Mouse (Mus musculus): ENCODE data around the gene Gpr19. TPM values are rescaled to one million over a fixed set of nuclear protein-coding genes. Genes with fewer than 3 reads are reported as not detected.
A peak's percentile ranks its signal among the peaks of the same experiment; 100 is the strongest.

Gpr19 gene
- total RNA-seq, 2 experiments from 2014 or later, result 27.1 to 27.2 TPM

DNA sequence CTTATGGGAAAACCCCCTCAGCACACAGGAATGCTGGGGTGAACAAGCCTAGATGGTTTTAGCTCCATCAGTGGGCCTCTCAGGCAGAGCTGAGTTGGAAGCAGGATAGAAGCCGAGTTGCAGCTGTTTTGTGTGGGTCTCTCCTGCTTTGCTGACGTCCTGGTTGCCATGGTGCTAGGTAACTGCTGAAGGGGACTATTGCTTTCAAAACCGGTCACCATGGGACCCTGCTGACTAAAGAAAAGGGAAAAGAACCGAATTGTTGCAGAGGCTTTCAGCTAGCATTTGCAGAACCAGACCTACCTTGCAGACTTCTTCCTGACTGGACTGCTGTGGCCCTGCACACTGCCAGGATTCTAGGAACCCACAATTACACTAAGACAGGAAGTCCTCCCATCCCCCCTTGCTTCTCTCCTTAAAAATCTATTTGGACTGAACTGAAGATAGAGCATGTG, 9.8 kb downstream of the Gpr19 start:
- DNase-seq (ENCODE audit: low spot score in 2 of 2), result peak; percentile 60 to 62

GRCm38 (mm10) chr6:134887711-134888449, 10.5 kb downstream of the Gpr19 start:
- peak; percentile 79 to 83 for DNase-seq (ENCODE audit: low spot score in 2 of 2)

DNA sequence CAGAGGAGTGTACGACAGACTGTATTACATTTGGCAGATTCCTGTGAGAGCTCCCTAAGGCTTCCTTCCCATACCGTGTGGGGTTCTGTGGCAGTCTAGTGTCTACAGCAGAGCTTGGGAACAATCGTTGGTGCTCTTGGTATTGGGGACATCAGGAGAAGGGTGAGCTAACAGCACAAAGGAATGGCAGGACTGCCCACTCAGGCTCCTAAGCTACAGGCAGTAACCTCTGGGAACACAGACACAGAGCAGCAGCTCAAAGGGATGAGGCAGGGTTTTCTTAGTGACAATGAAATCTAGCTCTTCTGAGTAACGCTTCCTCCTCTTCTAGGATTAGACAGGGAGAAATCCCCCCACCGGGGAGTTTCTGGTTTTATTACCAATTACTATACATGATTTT, 11.4 kb downstream of the Gpr19 start:
- DNase-seq (ENCODE audit: low spot score in 2 of 2), result peak; percentile 32 to 50

GRCm38 (mm10) chr6:134886475-134886874, 11.9 kb downstream of the Gpr19 start:
- no peak for DNase-seq (ENCODE audit: low spot score in 2 of 2)

DNA sequence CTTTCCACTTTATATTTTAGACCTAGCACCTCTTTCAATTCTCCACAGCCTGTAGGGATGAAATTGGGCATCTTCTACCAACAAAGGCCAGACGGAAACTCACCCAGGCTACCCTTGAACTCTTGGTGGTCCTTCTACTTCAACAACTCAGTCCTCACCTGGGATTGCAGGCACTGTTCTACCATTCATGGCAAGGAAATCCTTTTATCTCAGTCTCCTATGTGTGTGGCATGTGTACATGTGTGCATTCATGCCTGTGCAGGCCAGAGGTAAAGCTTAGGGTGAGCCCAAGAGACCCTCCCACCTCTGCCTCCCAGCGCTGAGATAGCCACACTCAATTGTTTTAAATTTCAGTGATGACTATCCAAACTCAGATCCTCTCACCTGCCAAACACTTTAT, 12.9 kb downstream of the Gpr19 start:
- no peak for DNase-seq (ENCODE audit: low spot score in 2 of 2)

DNA sequence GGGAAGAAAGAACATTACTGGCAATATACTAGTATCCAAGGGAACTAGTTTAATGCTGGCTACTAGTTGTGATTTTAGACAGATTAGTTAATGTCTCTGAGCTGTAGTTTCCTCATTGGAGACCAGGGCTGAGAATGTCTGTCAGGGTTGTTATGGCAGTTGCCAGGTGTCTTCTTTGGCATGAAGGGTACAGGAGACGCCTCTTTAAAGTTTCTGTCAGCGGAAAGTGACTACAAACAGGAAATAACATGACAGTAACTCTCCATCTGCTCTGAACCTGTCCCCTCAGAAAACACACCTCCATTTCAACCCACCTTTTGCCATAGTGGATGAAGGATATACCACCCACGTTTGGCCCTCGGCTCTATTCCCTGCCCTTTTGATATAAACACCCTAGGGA, 14.7 kb downstream of the Gpr19 start:
- DNase-seq (ENCODE audit: low spot score in 2 of 2), result no peak

GRCm38 (mm10) chr6:134880046-134880445, 18.3 kb downstream of the Gpr19 start:
- DNase-seq (ENCODE audit: low spot score in 2 of 2), result no peak

GRCm38 (mm10) chr6:134879556-134879955, 18.8 kb downstream of the Gpr19 start:
- no peak for DNase-seq (ENCODE audit: low spot score in 2 of 2)

DNA sequence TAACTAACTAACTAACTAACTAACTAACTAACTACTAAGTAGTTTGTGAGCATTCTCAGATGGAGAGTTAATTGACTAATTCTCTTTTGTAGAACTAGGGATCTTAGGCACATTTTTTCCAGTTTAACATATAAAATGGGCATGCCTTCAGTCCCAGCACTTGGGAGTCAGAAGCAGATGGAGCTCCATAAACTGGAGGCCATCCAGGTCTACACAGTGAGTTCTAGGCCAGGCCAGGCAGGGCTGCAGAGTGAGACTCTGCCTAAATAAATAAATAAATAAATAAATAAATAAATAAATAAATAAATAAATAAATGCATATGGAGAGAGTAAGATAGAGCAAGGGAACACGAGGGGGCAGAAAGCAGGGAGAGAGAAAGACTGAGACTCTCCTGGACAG, 20.5 kb downstream of the Gpr19 start:
- no peak for DNase-seq (ENCODE audit: low spot score in 2 of 2)

DNA sequence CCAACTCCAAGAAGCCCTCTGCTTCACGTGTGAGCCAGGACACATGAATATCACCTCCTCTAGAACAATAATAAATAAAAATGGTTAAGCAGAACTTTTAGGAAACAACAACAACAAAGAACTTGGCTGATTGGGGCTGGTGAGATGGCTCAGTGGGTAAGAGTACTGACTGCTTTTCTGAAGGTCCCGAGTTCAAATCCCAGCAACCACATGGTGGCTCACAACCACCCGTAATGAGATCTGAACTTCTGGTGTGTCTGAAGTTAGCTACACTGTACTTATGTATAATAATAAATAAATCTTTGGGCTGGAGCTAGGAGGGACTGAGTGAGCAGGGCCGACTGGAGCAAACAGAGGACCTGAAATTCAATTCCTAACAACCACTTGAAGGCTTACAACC, 21.1 kb downstream of the Gpr19 start:
- DNase-seq (ENCODE audit: low spot score in 2 of 2), result no peak

DNA sequence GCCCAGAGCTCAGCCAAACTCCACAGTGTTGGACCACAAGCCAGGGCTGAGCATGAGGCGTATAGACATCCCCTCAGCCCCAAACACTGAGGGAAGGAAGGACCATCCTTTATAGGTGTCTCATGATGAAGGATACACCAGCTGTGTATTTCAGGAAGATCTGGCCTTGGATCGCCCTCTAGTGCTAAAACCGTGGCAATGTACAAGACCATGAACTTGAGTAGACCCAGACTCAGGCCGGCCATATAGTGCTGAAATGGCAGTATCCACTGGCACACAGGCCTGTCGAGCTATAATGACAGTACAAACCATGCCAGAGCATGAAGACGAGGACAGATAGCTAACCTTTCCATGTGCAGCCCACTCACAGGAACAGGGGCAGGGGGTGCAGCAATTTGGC, 21.6 kb downstream of the Gpr19 start:
- DNase-seq (ENCODE audit: low spot score in 2 of 2), result no peak

DNA sequence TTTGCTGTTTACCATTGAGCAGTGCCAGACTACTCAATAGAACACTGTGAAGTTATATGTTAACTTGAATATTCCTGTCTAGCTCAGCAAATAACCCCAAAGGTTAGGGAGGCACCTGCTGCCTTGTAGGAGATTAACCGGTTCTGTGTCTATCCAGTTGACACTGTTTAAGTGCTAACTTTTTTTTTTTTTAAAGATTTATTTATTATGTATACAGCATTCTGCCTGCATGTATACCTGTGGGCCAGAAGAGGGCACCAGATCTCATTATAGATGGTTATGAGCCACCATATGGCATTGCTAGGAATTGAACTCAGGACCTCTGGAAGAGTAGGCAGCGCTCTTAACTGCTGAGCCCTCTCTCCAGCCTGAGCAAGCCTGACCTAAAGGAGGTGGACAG, 25.4 kb downstream of the Gpr19 start:
- DNase-seq (ENCODE audit: low spot score in 2 of 2), result no peak

DNA sequence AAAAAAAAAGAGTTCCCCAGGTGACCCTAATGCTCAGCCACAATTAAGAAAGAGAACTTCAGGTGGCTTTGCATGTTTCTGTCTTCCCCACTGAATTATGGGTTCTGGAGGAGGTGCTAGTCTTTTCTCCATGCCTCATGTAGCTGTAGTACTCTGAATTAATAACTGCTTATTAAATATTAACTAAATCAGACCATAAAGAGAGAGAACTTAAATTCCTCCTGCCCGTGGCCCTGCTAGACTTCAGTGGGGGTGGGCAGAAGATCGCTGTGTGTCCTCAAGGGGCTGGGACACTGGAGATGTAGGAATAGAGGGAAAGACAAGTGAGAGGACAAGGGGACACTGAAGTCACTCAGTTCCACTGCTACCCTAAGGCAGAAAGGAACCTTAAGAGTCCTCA, 26.1 kb downstream of the Gpr19 start:
- no peak for DNase-seq (ENCODE audit: low spot score in 2 of 2)

DNA sequence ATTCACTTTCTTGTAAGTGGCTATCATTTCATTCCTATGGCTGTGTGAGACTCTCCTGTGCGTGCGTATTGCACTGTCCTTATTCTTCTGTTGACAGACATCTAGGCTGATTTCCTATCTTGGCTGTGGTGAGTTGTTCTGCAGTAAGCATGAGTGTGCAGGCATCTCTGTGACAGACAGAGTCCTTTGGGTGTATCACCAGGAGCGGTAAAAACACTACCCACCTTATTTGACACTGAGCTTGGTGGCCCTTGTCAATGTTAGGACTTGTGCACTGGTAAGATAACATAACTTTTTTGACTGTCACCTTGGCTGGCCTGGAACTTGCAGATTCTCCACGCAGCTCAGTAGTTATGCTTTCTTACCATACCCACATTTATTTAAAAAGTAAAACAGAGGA, 27.5 kb downstream of the Gpr19 start:
- no peak for DNase-seq (ENCODE audit: low spot score in 2 of 2)

DNA sequence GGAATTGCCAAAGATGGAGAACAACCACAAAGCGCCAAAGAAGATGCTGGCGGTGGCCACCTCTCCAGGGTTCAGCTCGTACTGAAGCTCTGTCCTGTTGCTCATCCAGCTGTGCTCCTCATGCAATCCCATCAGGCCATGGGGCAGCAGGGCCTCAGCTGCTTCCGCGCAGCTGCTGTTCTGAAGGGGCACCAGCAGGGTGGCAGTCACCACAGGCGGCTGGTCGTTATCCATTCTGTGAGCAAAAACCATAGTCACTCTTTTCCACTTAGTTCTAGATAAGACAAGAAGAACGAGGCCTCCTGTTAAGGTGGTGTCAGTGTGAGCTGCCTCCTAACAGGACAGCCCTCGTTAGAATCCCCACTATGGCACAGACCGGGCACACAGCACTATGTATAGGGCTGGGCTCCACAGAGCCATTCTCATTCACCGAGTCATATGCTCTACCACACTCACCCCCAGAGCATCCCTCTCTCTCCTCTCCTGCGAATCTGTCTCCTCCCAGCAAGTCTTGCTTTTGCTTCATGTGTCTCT, 28.1 kb downstream of the Gpr19 start:
- DNase-seq (ENCODE audit: low spot score in 2 of 2), result no peak

GRCm38 (mm10) chr6:134867325-134867724, 31.1 kb downstream of the Gpr19 start:
- no peak for DNase-seq (ENCODE audit: low spot score in 2 of 2)

DNA sequence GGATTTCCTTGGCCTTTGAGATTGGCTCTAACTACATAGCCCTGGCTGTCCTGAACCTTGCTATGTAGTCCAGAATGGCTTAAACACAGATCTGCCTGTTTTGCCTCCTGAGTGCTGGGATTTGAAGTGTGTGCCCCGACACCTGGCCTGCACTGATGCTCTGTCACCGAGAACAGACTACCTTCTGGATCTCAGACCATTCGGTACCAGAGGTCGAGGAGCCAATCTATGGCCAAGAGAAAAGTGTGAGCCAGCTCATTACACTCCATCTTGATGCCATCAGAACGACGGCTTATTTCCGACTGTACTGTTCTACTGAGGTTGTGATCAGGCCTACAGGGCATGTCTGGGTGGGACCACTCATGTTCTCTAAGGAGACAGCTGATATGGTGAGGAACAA, 32.3 kb downstream of the Gpr19 start:
- DNase-seq (ENCODE audit: low spot score in 2 of 2), result no peak

DNA sequence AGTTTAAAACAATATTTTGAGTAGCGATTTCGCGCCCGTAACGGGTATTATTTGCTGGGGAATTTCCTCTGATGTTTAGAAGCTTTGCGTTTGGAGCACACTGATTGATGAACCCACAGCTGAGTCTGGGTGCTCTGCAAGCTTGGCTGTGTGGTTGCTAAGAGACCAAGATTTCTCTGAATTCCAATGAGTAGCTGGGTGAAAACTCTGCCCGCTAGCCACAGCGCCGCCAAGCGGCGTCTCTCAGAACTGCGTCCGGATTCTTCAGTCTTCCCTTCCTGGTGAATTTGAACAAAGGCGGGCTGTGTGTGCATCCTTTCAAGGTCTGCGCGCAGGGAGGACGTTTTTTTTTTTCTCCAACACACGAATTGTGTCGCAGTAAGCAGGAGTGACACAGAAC, 35.2 kb downstream of the Gpr19 start:
- peak; percentile 99 to 100 for DNase-seq (ENCODE audit: low spot score in 2 of 2)

DNA sequence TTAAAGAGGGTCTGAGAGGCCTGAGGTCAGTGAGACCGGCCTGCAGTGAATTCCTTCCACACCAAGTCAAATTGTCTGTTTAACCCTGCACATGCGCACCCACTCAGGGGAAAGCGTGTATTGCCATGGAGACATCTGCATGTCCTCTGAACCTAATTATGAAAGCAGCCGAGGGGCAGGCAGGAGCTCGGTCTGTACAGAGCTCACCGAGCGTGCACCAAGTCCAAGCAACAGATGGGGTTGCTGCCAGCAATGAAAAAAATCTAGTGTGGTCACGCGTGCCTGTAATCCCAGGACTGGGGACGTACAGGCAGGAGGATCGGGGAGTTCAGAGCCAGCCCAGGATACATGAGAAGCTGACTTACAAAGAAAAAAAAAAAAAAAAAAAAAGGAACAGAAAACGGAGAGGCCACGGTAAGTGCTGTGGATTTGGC, 35.7 kb downstream of the Gpr19 start:
- DNase-seq (ENCODE audit: low spot score in 2 of 2), result peak; percentile 34 to 45

DNA sequence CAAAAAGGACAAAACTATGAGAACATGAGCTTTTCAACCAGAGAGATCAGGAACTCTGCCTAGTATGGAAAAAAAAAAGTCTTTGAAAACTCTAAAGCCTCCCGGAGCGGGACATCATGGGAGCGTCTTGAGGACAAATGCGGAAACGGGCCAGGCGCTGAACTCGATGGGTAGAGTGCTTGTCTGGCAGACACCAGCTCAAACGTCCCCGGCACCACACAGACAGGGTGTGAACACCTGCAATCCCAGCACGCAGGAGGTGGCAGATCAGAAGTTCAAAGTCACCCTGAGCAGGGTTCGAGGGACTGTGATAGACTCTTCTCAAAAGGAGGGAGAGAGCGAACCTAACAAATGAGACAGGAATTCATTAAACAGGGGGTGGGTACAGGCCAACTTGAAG, 37.0 kb downstream of the Gpr19 start:
- no peak for DNase-seq (ENCODE audit: low spot score in 2 of 2)

DNA sequence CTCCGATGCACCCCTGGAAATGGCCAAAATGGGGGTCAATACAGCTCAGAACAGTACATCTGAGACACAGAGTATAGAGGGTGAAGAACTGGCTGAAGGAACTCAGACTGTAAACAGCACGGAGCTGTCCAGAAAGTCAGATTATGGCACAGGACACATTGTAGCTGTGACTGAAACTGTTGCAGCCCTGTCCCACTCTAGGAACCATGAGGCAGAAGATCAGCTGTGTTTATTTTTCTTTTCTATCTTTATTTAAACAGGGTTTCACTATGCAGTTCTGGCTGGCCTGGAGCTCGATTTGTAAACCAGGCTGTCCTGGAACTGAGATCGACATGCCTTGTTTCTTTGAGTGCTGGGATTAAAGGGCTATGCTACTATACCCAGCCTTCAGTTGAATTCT, 38.1 kb downstream of the Gpr19 start:
- no peak for DNase-seq (ENCODE audit: low spot score in 2 of 2)

- no peak for DNase-seq (ENCODE audit: low spot score in 2 of 2)
Observed at GRCm38 (mm10) chr6:134859021-134859420, 39.4 kb downstream of the Gpr19 start.

DNA sequence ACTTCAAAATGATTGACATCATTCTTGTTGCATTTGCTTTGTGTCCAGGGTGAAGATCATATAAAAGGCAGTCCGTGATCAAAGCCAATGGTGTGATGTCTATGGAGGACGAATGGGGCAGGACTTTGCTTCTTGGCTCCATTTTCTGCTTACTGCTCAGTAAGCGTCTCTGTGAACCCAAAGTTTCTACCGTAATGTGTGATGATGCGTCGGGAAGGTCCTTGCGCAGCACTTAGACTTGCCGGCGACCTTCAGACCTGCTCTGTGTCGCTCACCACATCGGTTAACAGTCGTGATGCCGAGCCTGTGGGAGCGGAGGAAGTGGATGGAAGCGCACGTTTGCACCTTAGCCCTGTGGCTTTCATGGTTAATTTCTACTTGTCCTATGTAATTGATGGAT, 42.5 kb downstream of the Gpr19 start:
- no peak for DNase-seq (ENCODE audit: low spot score in 2 of 2)
